Mouse (Mus musculus) myocyte (in vitro differentiated cells): Measurements from ENCODE around the gene Znrf1.

ENCODE experiments used
- E2F4 ChIP-seq: IDR thresholded peaks from one replicate; pipeline ENCODE4 v1.6.1; 2011; ENCODE audit warnings: mild to moderate bottlenecking, control low read depth, moderate library complexity; ENCODE audit not compliant: insufficient read depth
- MYOD1 ChIP-seq, 3 experiments: IDR thresholded peaks; one replicate each; pipeline ENCODE4 v1.6.1; 2011; ENCODE audit warnings: control low read depth in 2 of 3, low read depth in 2 of 3, mild to moderate bottlenecking in 2 of 3, moderate library complexity in 1 of 3; ENCODE audit not compliant: insufficient read length in 2 of 3, control insufficient read depth in 1 of 3
- POLR2A ChIP-seq: IDR thresholded peaks from one replicate; pipeline ENCODE4 v1.6.1; 2011; ENCODE audit warnings: low read depth, mild to moderate bottlenecking, control low read depth, moderate library complexity; ENCODE audit not compliant: insufficient read length
- TCF12 ChIP-seq: IDR thresholded peaks from one replicate; pipeline ENCODE4 v1.6.1; 2011; ENCODE audit warnings: mild to moderate bottlenecking, control low read depth; ENCODE audit not compliant: poor library complexity, insufficient read depth, severe bottlenecking
- TCF3 ChIP-seq: IDR thresholded peaks from one replicate; pipeline ENCODE4 v1.6.1; 2011; ENCODE audit warnings: low read depth, control low read depth; ENCODE audit not compliant: insufficient read length

DNA sequence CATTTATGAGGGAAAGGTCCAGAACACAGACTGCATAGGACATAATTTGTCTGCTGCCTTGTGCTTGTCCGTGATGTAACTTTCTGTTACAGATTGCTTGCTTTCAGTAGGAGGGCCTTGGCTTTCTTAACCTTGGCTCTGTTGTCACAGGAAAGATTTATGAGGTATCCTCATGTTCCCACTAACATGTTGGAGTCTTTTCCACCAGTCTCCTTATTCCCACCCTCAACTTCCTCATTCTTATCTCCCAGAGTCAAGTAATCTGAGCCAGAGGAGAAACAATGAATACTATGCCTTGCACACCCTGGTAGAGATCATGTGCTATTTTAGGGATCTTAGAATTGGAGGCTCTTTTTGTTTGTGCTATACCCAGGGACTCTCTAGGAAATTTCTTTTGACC is 61.4 kb downstream of the Znrf1 start:
- no peak for TF ChIP-seq E2F4
- TF ChIP-seq MYOD1 (IDR thresholded peaks at IDR 0.05; ENCODE audit: control insufficient read depth in 1 of 3, insufficient read length in 2 of 3, low read depth in 2 of 3) = no peak
- TF ChIP-seq TCF12 = no peak
- TF ChIP-seq POLR2A = no peak
- TF ChIP-seq TCF3 = no peak
